Mouse (Mus musculus): ENCODE results near the gene Krtap12-1.
"Not testable (repeated sequence)": the region's sequence is repeated elsewhere in the genome, so short reads cannot be mapped to it uniquely, and the experiment has no call there.

DNA sequence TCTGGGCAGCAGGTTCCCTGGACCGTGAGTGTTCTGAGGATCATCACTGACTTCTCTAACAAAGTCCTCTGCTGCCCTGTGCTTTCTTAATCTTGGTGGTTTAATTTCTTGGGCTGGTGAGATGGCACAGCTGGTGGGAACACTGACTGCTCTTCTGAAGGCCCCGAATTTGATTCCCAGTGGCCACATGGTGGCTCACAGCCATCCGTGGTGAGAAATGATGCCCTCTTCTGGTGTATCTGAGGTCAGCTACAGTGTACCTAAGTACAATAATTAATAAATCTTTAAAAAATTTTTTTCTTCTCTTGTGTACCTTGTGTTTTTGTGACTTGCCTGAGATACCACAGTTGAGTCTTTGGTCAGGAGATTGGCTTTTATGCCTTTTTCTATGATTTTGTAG is 31.9 kb downstream of the Krtap12-1 start:
- not testable (repeated sequence) for TF ChIP-seq POLR2A (IDR thresholded peaks at IDR 0.05; ENCODE audit: extremely low read depth, insufficient read depth, low read length)
- peak; percentile 20; the same call in 1 of the 2 replicates for TF ChIP-seq CTCF (IDR thresholded peaks at IDR 0.05; ENCODE audit: low read depth, low read length)
